Mouse (Mus musculus): Measurements from ENCODE around the gene Dclk1.

GRCm38 (mm10) chr3:55336895-55337294 lies 94.7 kb downstream of the Dclk1 start:
- TF ChIP-seq CTCF (IDR thresholded peaks at IDR 0.05; ENCODE audit: low read depth) (no peak), EP300 (optimal IDR thresholded peaks at IDR 0.05) (no peak)
